Mouse (Mus musculus): ENCODE data around the gene Dlg2. TPM values are rescaled to one million over a fixed set of nuclear protein-coding genes. Genes with fewer than 3 reads are reported as not detected.

Gene Dlg2
- polyA plus RNA-seq, 1 experiment from 2014 or later, result 15.5 TPM

GRCm38 (mm10) chr7:92095198-92095597 lies 1618.7 kb downstream of the Dlg2 start:
- Histone ChIP-seq H3K9ac (no peak overlapping the region), H3K27ac (no peak overlapping the region), H3K27me3 (no peaks in the 10 kb centered on the region; the same call in 1 of the 2 replicates), H3K4me3 (no peak overlapping the region), H3K4me1 (no peaks in the 10 kb centered on the region), H3K36me3 (no peaks in the 10 kb centered on the region), H3K4me2 (no peak overlapping the region), H3K9me3 (no peaks in the 10 kb centered on the region)
- no peak for ATAC-seq (ENCODE audit: insufficient number of reproducible peaks, insufficient read depth, low FRiP score, low TSS enrichment, low read depth)
- WGBS, result 68% methylated on average over 3 of the region's 3 CpGs

GRCm38 (mm10) chr7:92100847-92101246 lies 1624.4 kb downstream of the Dlg2 start:
- H3K4me3 ChIP-seq, result no peak overlapping the region
- no peaks in the 10 kb centered on the region for H3K9me3 ChIP-seq
- no peak for ATAC-seq (ENCODE audit: insufficient number of reproducible peaks, insufficient read depth, low FRiP score, low TSS enrichment, low read depth)
- H3K27me3 ChIP-seq, result peaks cover 4% of the 10 kb centered on the region; the same call in 1 of the 2 replicates
- H3K9ac ChIP-seq, result no peak overlapping the region
- H3K36me3 ChIP-seq, result no peaks in the 10 kb centered on the region
- no peaks in the 10 kb centered on the region for H3K4me1 ChIP-seq
- H3K4me2 ChIP-seq, result no peak overlapping the region
- 95% methylated on average over 2 of the region's 2 CpGs for WGBS
- H3K27ac ChIP-seq, result no peak overlapping the region

- no peak overlapping the region for H3K4me2 ChIP-seq
- no peak overlapping the region for H3K9ac ChIP-seq
- peak; percentile 64; the same call in 1 of the 2 replicates for ATAC-seq (ENCODE audit: insufficient number of reproducible peaks, insufficient read depth, low FRiP score, low TSS enrichment, low read depth)
- H3K27ac ChIP-seq, result no peak overlapping the region
- no peak overlapping the region for H3K4me3 ChIP-seq
- no peaks in the 10 kb centered on the region for H3K9me3 ChIP-seq
- no peaks in the 10 kb centered on the region for H3K36me3 ChIP-seq
- WGBS, result 13% methylated on average over 4 of the region's 4 CpGs
- peaks cover 4% of the 10 kb centered on the region; the same call in 1 of the 2 replicates for H3K27me3 ChIP-seq
- no peaks in the 10 kb centered on the region; the same call in 1 of the 2 replicates for H3K4me1 ChIP-seq
Observed at GRCm38 (mm10) chr7:92102892-92103543, 1626.5 kb downstream of the Dlg2 start.

GRCm38 (mm10) chr7:92105477-92105876 lies 1629.0 kb downstream of the Dlg2 start:
- Histone ChIP-seq H3K9me3 (no peaks in the 10 kb centered on the region), H3K9ac (no peak overlapping the region), H3K4me3 (no peak overlapping the region), H3K36me3 (no peaks in the 10 kb centered on the region), H3K4me2 (no peak overlapping the region), H3K27me3 (peaks cover 4% of the 10 kb centered on the region; the same call in 1 of the 2 replicates), H3K27ac (no peak overlapping the region), H3K4me1 (no peaks in the 10 kb centered on the region; the same call in 1 of the 2 replicates)
- no peak for ATAC-seq (ENCODE audit: insufficient number of reproducible peaks, insufficient read depth, low FRiP score, low TSS enrichment, low read depth)
- 28% methylated on average over 2 of the region's 2 CpGs for WGBS

- H3K27ac ChIP-seq, result no peak overlapping the region
- H3K9me3 ChIP-seq, result no peaks in the 10 kb centered on the region
- no peaks in the 10 kb centered on the region for H3K36me3 ChIP-seq
- H3K27me3 ChIP-seq, result peaks cover 4% of the 10 kb centered on the region; the same call in 1 of the 2 replicates
- ATAC-seq (ENCODE audit: insufficient number of reproducible peaks, insufficient read depth, low FRiP score, low TSS enrichment, low read depth), result no peak
- no peak overlapping the region for H3K4me2 ChIP-seq
- WGBS, result 85% methylated on average over 2 of the region's 2 CpGs
- no peak overlapping the region for H3K9ac ChIP-seq
- no peaks in the 10 kb centered on the region; the same call in 1 of the 2 replicates for H3K4me1 ChIP-seq
- no peak overlapping the region for H3K4me3 ChIP-seq
Observed at GRCm38 (mm10) chr7:92105956-92106355, 1629.5 kb downstream of the Dlg2 start.

GRCm38 (mm10) chr7:92113065-92113464 lies 1636.6 kb downstream of the Dlg2 start:
- H3K27me3 ChIP-seq, result no peaks in the 10 kb centered on the region
- H3K36me3 ChIP-seq, result no peaks in the 10 kb centered on the region
- H3K9me3 ChIP-seq, result no peaks in the 10 kb centered on the region
- H3K27ac ChIP-seq, result no peak overlapping the region
- no peak overlapping the region for H3K4me3 ChIP-seq
- ATAC-seq (ENCODE audit: insufficient number of reproducible peaks, insufficient read depth, low FRiP score, low TSS enrichment, low read depth), result peak; percentile 59; the same call in 1 of the 2 replicates
- H3K4me1 ChIP-seq, result peaks cover 3% of the 10 kb centered on the region; the same call in 1 of the 2 replicates
- H3K9ac ChIP-seq, result no peak overlapping the region
- no peak overlapping the region for H3K4me2 ChIP-seq
- WGBS, result 84% methylated on average over 4 of the region's 4 CpGs

GRCm38 (mm10) chr7:92115237-92115871 lies 1638.9 kb downstream of the Dlg2 start:
- no peak overlapping the region for H3K4me3 ChIP-seq
- H3K4me1 ChIP-seq, result peaks cover 3% of the 10 kb centered on the region; the same call in 1 of the 2 replicates
- H3K27ac ChIP-seq, result no peak overlapping the region
- no peaks in the 10 kb centered on the region for H3K9me3 ChIP-seq
- WGBS, result 80% methylated on average over 5 of the region's 5 CpGs
- no peaks in the 10 kb centered on the region for H3K27me3 ChIP-seq
- no peaks in the 10 kb centered on the region for H3K36me3 ChIP-seq
- H3K4me2 ChIP-seq, result no peak overlapping the region
- ATAC-seq (ENCODE audit: insufficient number of reproducible peaks, insufficient read depth, low FRiP score, low TSS enrichment, low read depth), result no peak
- no peak overlapping the region for H3K9ac ChIP-seq

GRCm38 (mm10) chr7:92123276-92123675 lies 1646.8 kb downstream of the Dlg2 start:
- no peaks in the 10 kb centered on the region for H3K9me3 ChIP-seq
- H3K4me3 ChIP-seq, result no peak overlapping the region
- H3K9ac ChIP-seq, result no peak overlapping the region
- H3K27me3 ChIP-seq, result no peaks in the 10 kb centered on the region
- no peak overlapping the region for H3K4me2 ChIP-seq
- 48% methylated on average over 2 of the region's 2 CpGs for WGBS
- no peaks in the 10 kb centered on the region for H3K36me3 ChIP-seq
- H3K4me1 ChIP-seq, result no peaks in the 10 kb centered on the region; the same call in 1 of the 2 replicates
- H3K27ac ChIP-seq, result no peak overlapping the region
- ATAC-seq (ENCODE audit: insufficient number of reproducible peaks, insufficient read depth, low FRiP score, low TSS enrichment, low read depth), result no peak

- 0 out of 2 replicates have a peak, but pooled peaks have one; percentile 10 for ATAC-seq (ENCODE audit: insufficient number of reproducible peaks, insufficient read depth, low FRiP score, low TSS enrichment, low read depth)
- no peaks in the 10 kb centered on the region for H3K9me3 ChIP-seq
- no peaks in the 10 kb centered on the region for H3K27me3 ChIP-seq
- H3K9ac ChIP-seq, result no peak overlapping the region
- H3K27ac ChIP-seq, result peak overlapping the region; percentile 3; the same call in 1 of the 2 replicates
- no peaks in the 10 kb centered on the region for H3K36me3 ChIP-seq
- no peak overlapping the region for H3K4me2 ChIP-seq
- no peaks in the 10 kb centered on the region; the same call in 1 of the 2 replicates for H3K4me1 ChIP-seq
- H3K4me3 ChIP-seq, result no peak overlapping the region
- 17% methylated on average over 3 of the region's 3 CpGs for WGBS
Observed at GRCm38 (mm10) chr7:92125886-92126285, 1649.4 kb downstream of the Dlg2 start.

- no peak for ATAC-seq (ENCODE audit: insufficient number of reproducible peaks, insufficient read depth, low FRiP score, low TSS enrichment, low read depth)
- no peak overlapping the region for H3K4me3 ChIP-seq
- WGBS, result 89% methylated on average over 3 of the region's 3 CpGs
Observed at GRCm38 (mm10) chr7:92134301-92134700, 1657.8 kb downstream of the Dlg2 start.

GRCm38 (mm10) chr7:92135624-92136023 lies 1659.2 kb downstream of the Dlg2 start:
- 61% methylated on average over 2 of the region's 2 CpGs for WGBS
- H3K36me3 ChIP-seq, result no peaks in the 10 kb centered on the region
- H3K4me3 ChIP-seq, result no peak overlapping the region
- no peak overlapping the region for H3K9ac ChIP-seq
- no peak overlapping the region for H3K27ac ChIP-seq
- no peak overlapping the region for H3K4me2 ChIP-seq
- no peaks in the 10 kb centered on the region for H3K27me3 ChIP-seq
- ATAC-seq (ENCODE audit: insufficient number of reproducible peaks, insufficient read depth, low FRiP score, low TSS enrichment, low read depth), result no peak
- H3K9me3 ChIP-seq, result no peaks in the 10 kb centered on the region
- H3K4me1 ChIP-seq, result no peaks in the 10 kb centered on the region

More at GRCm38 (mm10) chr7:92134301-92134700, 1657.8 kb downstream of the Dlg2 start:
- H3K4me1 ChIP-seq, result no peaks in the 10 kb centered on the region
- H3K9me3 ChIP-seq, result no peaks in the 10 kb centered on the region
- no peak overlapping the region for H3K4me2 ChIP-seq
- no peak overlapping the region for H3K27ac ChIP-seq
- no peaks in the 10 kb centered on the region for H3K36me3 ChIP-seq
- H3K9ac ChIP-seq, result no peak overlapping the region
- H3K27me3 ChIP-seq, result no peaks in the 10 kb centered on the region

Data from embryonic facial prominence, embryonic 13.5 days (tissue).